Mouse (Mus musculus) C2C12 (cell line): ENCODE measurements around the gene Grk3.

Experiments used
- CEBPB ChIP-seq: IDR thresholded peaks from one replicate; pipeline ENCODE4 v1.6.1; 2011; ENCODE audit warnings: low read depth, mild to moderate bottlenecking, control low read depth, moderate library complexity
- CTCF ChIP-seq: IDR thresholded peaks from one replicate; pipeline ENCODE4 v1.5.1; 2011; ENCODE audit not compliant: control insufficient read depth, insufficient read depth, insufficient read length
- FOSL1 ChIP-seq: IDR thresholded peaks from one replicate; pipeline ENCODE4 v1.8.0; 2011; ENCODE audit warnings: mild to moderate bottlenecking, low read length; ENCODE audit not compliant: poor library complexity, insufficient read depth, severe bottlenecking
- MAX ChIP-seq: IDR thresholded peaks from one replicate; pipeline ENCODE4 v1.6.1; 2011; ENCODE audit warnings: mild to moderate bottlenecking, control low read depth
- MYOD1 ChIP-seq: IDR thresholded peaks from one replicate; pipeline ENCODE4 v1.6.1; 2011; ENCODE audit warnings: low read depth; ENCODE audit not compliant: control insufficient read depth, insufficient read length
- MYOG ChIP-seq: IDR thresholded peaks from one replicate; pipeline ENCODE4 v1.6.1; 2011; ENCODE audit not compliant: control insufficient read depth, insufficient read length; ENCODE audit errors: extremely low read depth
- USF1 ChIP-seq: IDR thresholded peaks from one replicate; pipeline ENCODE4 v1.6.1; 2011; ENCODE audit warnings: low read depth, mild to moderate bottlenecking, control low read depth, moderate library complexity

DNA sequence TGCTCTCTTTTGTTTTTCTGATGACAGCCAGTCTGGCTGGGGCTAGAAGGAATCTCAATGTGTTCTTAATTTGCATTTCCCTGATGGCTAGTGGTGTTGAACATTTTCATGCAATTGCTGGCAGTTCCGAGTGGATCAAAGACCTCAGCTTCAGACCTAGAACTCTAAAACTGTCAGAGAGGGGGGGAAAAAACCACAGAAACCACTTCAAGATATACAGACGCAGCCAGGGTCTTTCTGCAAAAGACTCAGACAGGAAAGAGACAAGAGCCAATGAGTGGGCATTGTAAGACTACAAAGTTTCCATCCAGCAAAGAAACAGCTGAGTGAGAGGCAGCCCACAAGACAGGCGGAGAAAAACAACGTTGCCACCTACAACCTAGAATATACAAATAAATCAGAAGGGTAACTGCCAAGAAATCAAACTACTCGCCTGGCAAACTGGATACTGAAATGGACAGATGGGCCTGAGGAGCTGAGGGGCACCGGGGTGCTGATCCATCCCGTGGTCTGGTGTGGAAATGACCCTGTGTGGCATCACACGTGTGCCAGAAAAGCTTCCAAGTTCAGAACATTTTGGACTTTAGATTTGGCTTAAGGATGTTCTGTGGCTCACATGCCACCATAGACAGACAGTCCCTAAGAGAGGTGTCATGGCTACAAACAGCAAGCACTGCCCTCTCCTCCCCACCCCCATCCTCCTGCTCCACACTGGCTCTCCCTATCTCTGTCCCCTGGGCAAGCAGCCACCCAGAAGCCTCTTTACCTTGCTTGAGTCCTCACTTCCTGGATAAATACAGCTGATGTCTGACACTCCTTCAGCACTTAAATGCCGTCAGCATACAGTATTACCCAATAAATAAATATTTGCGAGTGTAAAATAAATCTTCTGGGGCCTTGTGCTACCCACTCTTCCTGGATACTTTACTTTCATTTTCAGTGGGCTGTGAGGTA lies 19.8 kb upstream of the Grk3 start:
- TF ChIP-seq CTCF = no peak
- no peak for TF ChIP-seq CEBPB
- TF ChIP-seq USF1 = no peak
- TF ChIP-seq MAX = no peak
- no peak for TF ChIP-seq MYOD1
- no peak for TF ChIP-seq MYOG
- no peak for TF ChIP-seq FOSL1
